13 mouse cellular contexts compared by ENCODE assay signal in the genomic region with DNA sequence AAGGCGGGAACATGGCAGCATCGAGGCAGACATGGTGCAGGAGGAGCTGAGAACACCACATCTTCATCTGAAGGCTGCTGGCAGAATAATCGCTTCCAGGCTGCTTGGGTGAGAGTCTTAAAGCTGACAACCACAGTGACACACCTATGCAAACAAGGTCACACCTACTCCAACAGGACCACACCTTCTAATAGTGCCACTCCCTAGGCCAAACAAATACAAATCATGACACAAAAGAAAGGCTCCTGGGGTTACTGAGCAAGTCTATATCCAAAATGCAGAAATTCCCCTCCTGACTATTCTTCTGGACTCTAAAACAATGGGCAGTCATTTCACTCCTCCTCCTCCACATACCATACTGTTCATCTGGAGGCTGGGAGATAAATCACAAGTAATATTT.
"Had no signal": no experiment of that assay in that cellular context is flagged by ENCODE, and none has a peak within 500 bp of the region (broad histone marks: within the 10 kb centered on the region; RNA-seq: fewer than 3 reads in every experiment).

No protein-coding gene starts in this region.

- H3K36me3 ChIP-seq: midbrain, embryonic 13.5 days; midbrain, embryonic 15.5 days; neural tube, embryonic 12.5 days had no signal

- DNase-seq: lung, adult 18-20 months; lung, embryonic 14.5 days; lung, postnatal 10 days; lung, postnatal 36 days; right cerebral cortex, postnatal 14 days; thymus, adult 2 months; thymus, postnatal 25 days had no signal

- ATAC-seq: midbrain, embryonic 13.5 days; midbrain, embryonic 15.5 days had no signal

- H3K27me3 ChIP-seq: megakaryocyte, embryonic 14.5 days; midbrain, embryonic 13.5 days; midbrain, embryonic 15.5 days; neural tube, embryonic 12.5 days had no signal

- H3K9ac ChIP-seq: liver, embryonic 14.5 days; lung, embryonic 14.5 days; midbrain, embryonic 13.5 days; midbrain, embryonic 15.5 days; neural tube, embryonic 12.5 days had no signal

- H3K9me3 ChIP-seq: midbrain, embryonic 13.5 days; midbrain, embryonic 15.5 days; neural tube, embryonic 12.5 days had no signal

- H3K4me3 ChIP-seq: megakaryocyte, embryonic 14.5 days; midbrain, embryonic 13.5 days; midbrain, embryonic 15.5 days; neural tube, embryonic 12.5 days had no signal

- H3K4me1 ChIP-seq: megakaryocyte, embryonic 14.5 days had no signal

- H3K4me2 ChIP-seq: lung, embryonic 14.5 days; midbrain, embryonic 13.5 days; midbrain, embryonic 15.5 days; neural tube, embryonic 12.5 days had no signal

- H3K27ac ChIP-seq: liver, embryonic 14.5 days; macrophage; midbrain, embryonic 13.5 days; midbrain, embryonic 15.5 days; neural tube, embryonic 12.5 days had no signal
